13 mouse cellular contexts compared by ENCODE assay signal in the genomic region with DNA sequence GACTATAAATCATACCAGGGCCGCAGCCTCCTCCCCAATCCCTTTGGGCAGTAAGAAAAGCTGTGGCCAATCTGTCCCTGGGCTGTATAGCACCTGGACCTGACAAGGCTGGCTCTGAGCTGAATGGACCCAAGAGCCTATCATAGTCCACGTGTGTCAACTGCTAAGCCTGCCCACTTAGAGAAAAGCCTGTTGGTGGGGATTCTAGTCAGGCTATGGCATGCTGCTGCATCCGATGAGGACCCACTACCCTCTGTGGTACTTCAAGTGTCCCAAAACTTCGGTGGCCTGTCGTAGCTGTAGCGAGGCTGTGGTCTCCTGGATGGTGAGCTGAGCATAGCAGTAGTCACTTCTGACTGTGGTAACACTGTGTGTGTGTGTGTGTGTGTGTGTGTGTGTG. TPM values are rescaled to one million over a fixed set of nuclear protein-coding genes. Genes with fewer than 3 reads are reported as not detected.
A peak's percentile ranks its signal among the peaks of the same experiment; 100 is the strongest.
DNase-seq lines count a peak whose midpoint lies in the region; ATAC-seq lines count a peak whose summit lies in the region.
"Had no signal": no experiment of that assay in that cellular context is flagged by ENCODE, and none has a peak within 500 bp of the region (broad histone marks: within the 10 kb centered on the region; RNA-seq: fewer than 3 reads in every experiment).

No protein-coding gene starts in this region.

- no peak overlapping the region for H3K4me3 ChIP-seq in hindbrain, embryonic 12.5 days
- no peak overlapping the region for H3K4me3 ChIP-seq in hindbrain, embryonic 10.5 days
- H3K4me3 ChIP-seq in midbrain, embryonic 15.5 days, result peak overlapping the region; percentile 8; the same call in 1 of the 2 replicates
- H3K4me3 ChIP-seq: erythroblast, embryonic 14.5 days; lung, embryonic 15.5 days; midbrain, embryonic 12.5 days had no signal

- no peak overlapping the region for H3K27ac ChIP-seq in hindbrain, embryonic 12.5 days
- H3K27ac ChIP-seq in hindbrain, embryonic 10.5 days, result no peak overlapping the region
- peak overlapping the region; percentile 74 for H3K27ac ChIP-seq in midbrain, embryonic 15.5 days
- H3K27ac ChIP-seq: lung, embryonic 15.5 days; midbrain, embryonic 12.5 days had no signal

- H3K4me1 ChIP-seq in hindbrain, embryonic 12.5 days, result peaks cover 61% of the 10 kb centered on the region
- no peaks in the 10 kb centered on the region for H3K4me1 ChIP-seq in hindbrain, embryonic 10.5 days (replicated peaks)
- H3K4me1 ChIP-seq in midbrain, embryonic 15.5 days, result peaks cover 64% of the 10 kb centered on the region

- WGBS in hindbrain, embryonic 12.5 days, result 87% methylated on average over 6 of the region's 6 CpGs
- 87% methylated on average over 6 of the region's 6 CpGs for WGBS in hindbrain, embryonic 10.5 days
- WGBS in midbrain, embryonic 15.5 days, result 74% methylated on average over 6 of the region's 6 CpGs

- peaks cover 69% of the 10 kb centered on the region for H3K27me3 ChIP-seq in hindbrain, embryonic 12.5 days
- H3K27me3 ChIP-seq in hindbrain, embryonic 10.5 days (ENCODE audit: insufficient read depth, poor library complexity, severe bottlenecking), result peaks cover 99% of the 10 kb centered on the region
- peaks cover 11% of the 10 kb centered on the region; the same call in 1 of the 2 replicates for H3K27me3 ChIP-seq in midbrain, embryonic 15.5 days (replicated peaks)
- H3K27me3 ChIP-seq: lung, embryonic 15.5 days had no signal

- peak; percentile 60 to 63 for DNase-seq in cerebellum, postnatal 25 days
- no peak for DNase-seq in cerebellum, adult 11 months
- DNase-seq in hindbrain, embryonic 10.5 days (ENCODE audit: low spot score), result no peak
- peak; percentile 79 for DNase-seq in brain, adult 2 months (ENCODE audit: low read depth, low spot score)
- no peak for DNase-seq in right cerebral cortex, postnatal 25 days
- no peak for DNase-seq in ovary, postnatal 10 days (ENCODE audit: low spot score)
- DNase-seq: thymus, postnatal 25 days had no signal

- H3K4me2 ChIP-seq in hindbrain, embryonic 12.5 days (replicated peaks), result peak overlapping the region; percentile 25
- peak overlapping the region; percentile 37 for H3K4me2 ChIP-seq in midbrain, embryonic 15.5 days
- H3K4me2 ChIP-seq: lung, embryonic 15.5 days; midbrain, embryonic 12.5 days had no signal

- no peak for ATAC-seq in hindbrain, embryonic 12.5 days (ENCODE audit: low FRiP score)
- no peak for ATAC-seq in midbrain, embryonic 15.5 days (replicated peaks)
- ATAC-seq: intestine, embryonic 16.5 days had no signal

- H3K36me3 ChIP-seq in hindbrain, embryonic 12.5 days, result 0 out of 2 replicates have a peak, but pooled peaks cover 3% of the 10 kb centered on the region
- H3K36me3 ChIP-seq in hindbrain, embryonic 10.5 days, result no peaks in the 10 kb centered on the region
- H3K36me3 ChIP-seq in midbrain, embryonic 15.5 days (replicated peaks), result no peaks in the 10 kb centered on the region
- H3K36me3 ChIP-seq: midbrain, embryonic 12.5 days had no signal

- no peaks in the 10 kb centered on the region for H3K9me3 ChIP-seq in hindbrain, embryonic 12.5 days (replicated peaks)
- no peaks in the 10 kb centered on the region for H3K9me3 ChIP-seq in hindbrain, embryonic 10.5 days
- no peaks in the 10 kb centered on the region for H3K9me3 ChIP-seq in midbrain, embryonic 15.5 days
- H3K9me3 ChIP-seq: lung, embryonic 15.5 days; midbrain, embryonic 12.5 days had no signal

- no peak overlapping the region for H3K9ac ChIP-seq in hindbrain, embryonic 12.5 days
- H3K9ac ChIP-seq in midbrain, embryonic 15.5 days, result no peak overlapping the region
- H3K9ac ChIP-seq: lung, embryonic 15.5 days; midbrain, embryonic 12.5 days had no signal

RNA-seq across cellular contexts. Expression of gene Ppara, which starts 57.4 kb away (rescaled TPM):
- polyA plus RNA-seq in hindbrain, embryonic 12.5 days (2016; fragmentation: Nextera tagmentation; extraction: Ambion mirVana), result 1.0 and 1.1 TPM in 2 replicates
- 0.24 and 0.62 TPM in 2 replicates for polyA plus RNA-seq in hindbrain, embryonic 10.5 days (2016; fragmentation: Nextera tagmentation; extraction: Ambion mirVana)
- 1.3 and 2.2 TPM in 2 replicates for polyA plus RNA-seq in midbrain, embryonic 15.5 days (2015; fragmentation: Nextera tagmentation; extraction: Ambion mirVana)
- polyA plus RNA-seq: erythroblast, embryonic 14.5 days had no signal

Comparison
In these comparisons a context has a peak if more than half of its experiments do, and no peak if none do; other contexts are left out.
1. DNase-seq: peak in cerebellum, postnatal 25 days (2 of 2) and brain, adult 2 months (single experiment); none in cerebellum, adult 11 months (single experiment), hindbrain, embryonic 10.5 days (single experiment), right cerebral cortex, postnatal 25 days (single experiment) and ovary, postnatal 10 days (single experiment).